Mouse (Mus musculus) forebrain, postnatal 0 days (tissue): ENCODE measurements around the gene Camk2d. TPM values are rescaled to one million over a fixed set of nuclear protein-coding genes. Genes with fewer than 3 reads are reported as not detected.

Source experiments
- ATAC-seq: fragments of 200-750 bp; cut with Nextera tagmentation; 2 replicates; pipeline ENCODE4 v1.8.0; 2017; ENCODE audit warnings: mild to moderate bottlenecking, moderate library complexity
- DNase-seq: peaks from one replicate; pipeline ENCODE4 v3.0.0-alpha.2; 2015
- H3K27ac ChIP-seq: fragments of 300-500 bp; sonication (generic); 2 replicates; pipeline ENCODE4 v1.5.1; 2014; ENCODE audit warnings: low read depth, mild to moderate bottlenecking, antibody characterized with exemption, low read length, moderate library complexity, mixed read lengths
- H3K27me3 ChIP-seq: fragments of 300-500 bp; sonication (generic); 2 replicates; pipeline ENCODE4 v1.6.1; 2014; ENCODE audit warnings: mild to moderate bottlenecking, low read length, mixed read lengths; ENCODE audit not compliant: insufficient read depth
- H3K36me3 ChIP-seq: fragments of 300-500 bp; sonication (generic); 2 replicates; pipeline ENCODE4 v1.6.1; 2014; ENCODE audit warnings: mild to moderate bottlenecking, moderate library complexity; ENCODE audit not compliant: insufficient read depth
- H3K4me1 ChIP-seq: fragments of 300-500 bp; sonication (generic); 2 replicates; pipeline ENCODE4 v1.6.1; 2014; ENCODE audit warnings: antibody characterized with exemption; ENCODE audit not compliant: insufficient read depth
- H3K4me2 ChIP-seq: fragments of 300-500 bp; sonication (generic); 2 replicates; pipeline ENCODE4 v1.6.1; 2014; ENCODE audit warnings: low read depth, mild to moderate bottlenecking, moderate library complexity
- H3K4me3 ChIP-seq: fragments of 300-500 bp; sonication (generic); 2 replicates; pipeline ENCODE4 v1.5.1; 2014; ENCODE audit warnings: low read depth, low read length, mixed read lengths
- H3K9ac ChIP-seq: fragments of 300-500 bp; sonication (generic); 2 replicates; pipeline ENCODE4 v1.6.1; 2014; ENCODE audit warnings: mild to moderate bottlenecking
- H3K9me3 ChIP-seq: fragments of 300-500 bp; sonication (generic); 2 replicates; pipeline ENCODE4 v1.6.1; 2016; ENCODE audit warnings: low read length
- CTCF ChIP-seq: sonication (generic); IDR thresholded peaks from 2 replicates; pipeline ENCODE4 v1.5.1; 2016; ENCODE audit warnings: antibody characterized with exemption, control low read depth, low read depth
- WGBS: fragments of 180-500 bp; shearing (Covaris S2); extraction: QIAGEN DNeasy Blood & Tissue Kit; methylation state at CpG from one replicate; pipeline ENCODE4 v1.1.7; 2014; 5-methylcytosine and 5-hydroxymethylcytosine counted together
- polyA plus RNA-seq: library from polyadenylated mRNA; unstranded; fragments of >200 nt; fragmentation: Nextera tagmentation; extraction: Ambion mirVana; gene quantifications from 2 replicates; pipeline ENCODE4 v1.2.1, GENCODE M21; 2015
- total RNA-seq: library from RNA; depleted of rRNA; stranded (reverse); fragments of >200 nt; gene quantifications from 2 replicates; pipeline ENCODE4 v1.2.3, GENCODE M21; 2014

The Camk2d gene
- total and polyA plus RNA-seq, 2 experiments from 2014 or later = 52.8 to 97.7 TPM

DNA sequence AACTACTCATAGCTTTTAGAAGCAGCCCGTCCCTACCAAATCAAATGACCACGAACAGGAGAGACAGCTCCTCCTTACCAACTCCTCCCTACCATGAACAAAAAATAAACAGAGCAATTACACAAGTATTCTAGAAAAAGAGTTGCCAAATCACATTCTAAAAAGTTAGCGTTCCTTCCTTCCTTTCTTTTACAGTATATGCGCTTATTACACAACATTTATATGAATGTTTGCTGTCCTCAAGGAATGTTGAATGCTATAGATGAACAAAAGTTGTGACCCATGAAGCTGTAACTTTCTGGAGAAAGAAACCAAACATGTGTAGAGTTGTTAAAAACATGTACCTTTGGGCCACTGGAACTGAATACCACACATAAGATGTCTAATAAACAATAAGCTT, 31.9 kb downstream of the Camk2d start:
- no peaks in the 10 kb centered on the region for H3K4me1 ChIP-seq
- H3K4me2 ChIP-seq = no peak overlapping the region
- ATAC-seq = no peak
- DNase-seq = no peak
- H3K27ac ChIP-seq = no peak overlapping the region
- no peaks in the 10 kb centered on the region for H3K27me3 ChIP-seq
- WGBS = 95% methylated on average over 4 of the region's 4 CpGs
- H3K4me3 ChIP-seq = no peak overlapping the region
- H3K36me3 ChIP-seq = no peaks in the 10 kb centered on the region
- TF ChIP-seq CTCF = no peak
- H3K9ac ChIP-seq = no peak overlapping the region
- H3K9me3 ChIP-seq = no peaks in the 10 kb centered on the region

GRCm38 (mm10) chr3:126628380-126628779, 32.3 kb downstream of the Camk2d start:
- H3K4me3 ChIP-seq = no peak overlapping the region
- H3K9ac ChIP-seq = no peak overlapping the region
- H3K4me1 ChIP-seq = no peaks in the 10 kb centered on the region
- ATAC-seq (no peak), DNase-seq (no peak)
- WGBS = 71% methylated on average over 3 of the region's 3 CpGs
- H3K4me2 ChIP-seq = no peak overlapping the region
- no peak overlapping the region for H3K27ac ChIP-seq
- H3K9me3 ChIP-seq = no peaks in the 10 kb centered on the region
- no peaks in the 10 kb centered on the region for H3K27me3 ChIP-seq
- no peak for TF ChIP-seq CTCF
- no peaks in the 10 kb centered on the region for H3K36me3 ChIP-seq

DNA sequence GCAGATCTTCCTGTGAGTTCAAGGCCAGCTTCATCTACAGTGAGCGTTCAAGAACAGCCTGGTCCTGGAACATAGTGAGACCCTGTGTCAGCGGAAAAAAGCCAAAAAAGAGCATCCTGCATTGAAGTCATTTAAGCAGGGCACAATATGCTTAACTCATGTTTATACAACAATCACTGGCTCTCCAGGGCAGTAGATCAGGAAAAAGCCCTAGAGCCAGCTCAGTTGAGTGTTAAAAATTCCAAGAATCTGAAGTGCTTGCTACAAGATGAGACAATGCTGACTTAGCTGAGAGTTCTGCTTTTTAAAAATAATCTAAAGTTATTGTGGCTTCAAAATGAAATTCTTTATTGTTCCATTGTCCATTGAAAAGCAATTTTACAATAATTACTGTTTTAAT, 32.9 kb downstream of the Camk2d start:
- TF ChIP-seq CTCF = no peak
- Histone ChIP-seq H3K27ac (no peak overlapping the region), H3K36me3 (no peaks in the 10 kb centered on the region), H3K9ac (no peak overlapping the region), H3K4me1 (no peaks in the 10 kb centered on the region), H3K4me2 (no peak overlapping the region), H3K27me3 (no peaks in the 10 kb centered on the region), H3K9me3 (no peaks in the 10 kb centered on the region), H3K4me3 (no peak overlapping the region)
- WGBS = 78% methylated on average over 2 of the region's 2 CpGs
- no peak for DNase-seq
- ATAC-seq = no peak

- Histone ChIP-seq H3K4me3 (no peak overlapping the region), H3K27ac (no peak overlapping the region), H3K4me2 (no peak overlapping the region), H3K9ac (no peak overlapping the region), H3K9me3 (no peaks in the 10 kb centered on the region), H3K36me3 (no peaks in the 10 kb centered on the region), H3K27me3 (no peaks in the 10 kb centered on the region), H3K4me1 (no peaks in the 10 kb centered on the region)
- 68% methylated on average over 19 of the region's 19 CpGs for WGBS
- DNase-seq (no peak), ATAC-seq (no peak)
- no peak for TF ChIP-seq CTCF
Measured at GRCm38 (mm10) chr3:126630111-126630869, 34.2 kb downstream of the Camk2d start.

DNA sequence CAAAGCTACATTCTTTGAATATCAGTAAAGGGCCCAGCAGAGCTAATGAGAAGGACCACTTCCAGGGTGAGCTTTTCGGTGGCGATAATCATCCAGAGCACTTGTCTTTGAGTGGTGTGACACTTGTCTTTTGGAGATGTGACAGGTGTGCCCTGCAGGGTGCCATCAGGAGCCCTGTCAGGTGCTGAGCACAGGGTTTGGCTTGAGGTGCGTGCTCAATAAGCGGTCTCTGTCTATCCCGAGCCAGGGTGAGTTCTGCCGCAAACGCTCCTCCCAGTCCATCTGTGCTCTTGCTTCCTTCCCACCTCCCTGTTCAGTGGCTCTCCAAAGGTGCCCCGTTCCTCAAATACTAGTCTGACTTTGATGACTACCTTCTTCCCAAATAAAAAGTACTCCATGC, 35.5 kb downstream of the Camk2d start:
- no peak for ATAC-seq
- H3K36me3 ChIP-seq = no peaks in the 10 kb centered on the region
- WGBS = 75% methylated on average over 8 of the region's 8 CpGs
- no peaks in the 10 kb centered on the region for H3K27me3 ChIP-seq
- no peak for TF ChIP-seq CTCF
- no peak overlapping the region for H3K27ac ChIP-seq
- H3K4me1 ChIP-seq = no peaks in the 10 kb centered on the region
- DNase-seq = no peak
- H3K9ac ChIP-seq = no peak overlapping the region
- H3K4me3 ChIP-seq = no peak overlapping the region
- H3K4me2 ChIP-seq = no peak overlapping the region
- H3K9me3 ChIP-seq = no peaks in the 10 kb centered on the region

- Histone ChIP-seq H3K27me3 (no peaks in the 10 kb centered on the region), H3K4me1 (no peaks in the 10 kb centered on the region), H3K27ac (no peak overlapping the region), H3K9ac (no peak overlapping the region), H3K4me3 (no peak overlapping the region), H3K4me2 (no peak overlapping the region), H3K36me3 (no peaks in the 10 kb centered on the region), H3K9me3 (no peaks in the 10 kb centered on the region)
- no peak for DNase-seq
- ATAC-seq = no peak
- TF ChIP-seq CTCF = no peak
- 84% methylated on average over 7 of the region's 7 CpGs for WGBS
Measured at GRCm38 (mm10) chr3:126632580-126632979, 36.5 kb downstream of the Camk2d start.

DNA sequence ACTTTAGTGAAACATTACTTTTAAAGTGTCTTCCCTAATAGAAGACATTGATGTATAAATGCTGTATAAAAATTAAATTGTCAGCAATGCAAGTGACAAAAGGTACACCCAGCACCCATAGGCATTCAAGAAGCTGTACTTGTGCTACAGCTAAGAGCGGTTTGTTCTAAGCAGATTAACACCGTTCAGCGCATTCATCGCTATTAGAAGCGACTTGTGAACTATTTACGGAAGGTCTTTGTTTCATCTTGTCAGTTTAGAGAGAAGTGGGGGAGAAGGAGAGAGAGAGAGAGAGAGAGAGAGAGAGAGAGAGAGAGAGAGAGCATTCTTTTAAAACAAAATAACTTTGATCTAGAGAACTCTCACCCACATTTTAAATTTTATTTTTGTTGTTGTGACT, 38.1 kb downstream of the Camk2d start:
- no peak for ATAC-seq

More for the DNA sequence above, 38.1 kb downstream of the Camk2d start:
- Histone ChIP-seq H3K9me3 (no peaks in the 10 kb centered on the region), H3K4me3 (no peak overlapping the region), H3K27me3 (no peaks in the 10 kb centered on the region), H3K27ac (no peak overlapping the region), H3K9ac (no peak overlapping the region), H3K4me1 (peaks cover 3% of the 10 kb centered on the region; the same call in 1 of the 2 replicates), H3K36me3 (no peaks in the 10 kb centered on the region), H3K4me2 (no peak overlapping the region)
- no peak for DNase-seq
- WGBS = 37% methylated on average over 6 of the region's 6 CpGs
- no peak for TF ChIP-seq CTCF
